Mouse (Mus musculus): Measurements from ENCODE around the gene Hdgfl2. TPM values are rescaled to one million over a fixed set of nuclear protein-coding genes. Genes with fewer than 3 reads are reported as not detected.

Hdgfl2 gene
- total and polyA plus RNA-seq, 3 experiments, result 31.1 to 174 (median 76.0) TPM

DNA sequence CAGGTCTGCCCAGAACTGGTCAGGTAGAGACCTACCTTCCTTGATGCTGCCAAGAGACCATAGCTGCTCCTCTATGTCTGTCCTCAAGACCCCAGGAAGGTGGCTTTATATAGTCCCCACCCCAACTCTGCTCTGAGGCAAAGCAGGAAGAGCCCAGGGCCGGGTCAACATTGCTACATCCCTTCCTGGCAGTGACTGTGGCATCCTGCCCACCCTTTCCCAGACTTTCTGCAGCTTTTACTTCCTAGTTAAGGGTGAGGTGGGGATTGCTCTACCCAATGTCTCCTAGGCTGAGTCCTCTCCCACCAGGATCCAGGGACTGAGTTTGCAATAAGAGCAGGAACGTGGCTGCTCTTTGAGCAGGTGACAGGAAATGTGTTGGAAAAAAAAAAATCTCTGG, 42.4 kb downstream of the Hdgfl2 start, which contains the start of gene Lrg1:
TSS of gene Lrg1 (minus strand) at position 176 of the 400 bp plus-strand sequence.
- Histone ChIP-seq H3K36me3 (replicated peaks) (peaks cover 18% of the 10 kb centered on the region), H3K4me1 (ENCODE audit: insufficient read depth, low read depth, low read length) (peaks cover 11% of the 10 kb centered on the region), H3K27me3 (ENCODE audit: insufficient read depth, low read length) (peaks cover 59% of the 10 kb centered on the region), H3K9me3 (replicated peaks) (no peaks in the 10 kb centered on the region), H3K4me3 (ENCODE audit: low read depth, low read length) (no peak within 1 kb of the TSS)
- no peak for DNase-seq (ENCODE audit: low spot score)
- ATAC-seq (ENCODE audit: extremely low read depth, insufficient number of reproducible peaks, low FRiP score, poor library complexity, severe bottlenecking), result no peak
- TF ChIP-seq GATA2 (IDR thresholded peaks at IDR 0.05; ENCODE audit: borderline replicate concordance, low read depth, low read length) (no peak), GATA1 (IDR thresholded peaks at IDR 0.05; ENCODE audit: borderline replicate concordance, low read length) (no peak), CTCF (IDR thresholded peaks at IDR 0.05; ENCODE audit: low read depth, low read length) (no peak), TAL1 (conservative IDR thresholded peaks at IDR 0.05; ENCODE audit: low read depth, low read length) (no peak), POLR2AphosphoS5 (IDR thresholded peaks at IDR 0.05; ENCODE audit: insufficient replicate concordance, low read depth, low read length) (no peak)

DNA sequence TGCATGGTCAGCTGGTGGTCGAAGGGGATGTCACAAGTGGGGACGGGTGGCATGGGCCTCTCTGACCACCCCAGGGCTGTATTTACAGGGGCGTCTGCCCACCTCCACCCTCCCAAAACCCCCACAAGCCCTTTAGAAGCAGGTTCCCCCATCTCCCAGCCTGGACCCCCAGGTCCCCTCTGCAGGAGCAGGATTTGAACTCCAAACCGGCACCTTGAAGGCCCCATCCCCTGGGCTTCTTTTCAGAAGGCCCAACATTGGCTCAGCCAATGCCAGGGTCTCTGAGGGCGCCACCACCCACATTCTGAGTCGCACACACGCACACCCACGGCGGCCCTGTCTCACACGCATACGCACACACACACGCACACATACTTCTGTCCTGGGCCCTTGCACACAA, 43.7 kb downstream of the Hdgfl2 start:
- Histone ChIP-seq H3K36me3 (replicated peaks) (peaks cover 26% of the 10 kb centered on the region), H3K4me1 (ENCODE audit: insufficient read depth, low read depth, low read length) (peaks cover 5% of the 10 kb centered on the region), H3K9me3 (replicated peaks) (no peaks in the 10 kb centered on the region), H3K27me3 (ENCODE audit: insufficient read depth, low read length) (peaks cover 64% of the 10 kb centered on the region), H3K4me3 (ENCODE audit: low read depth, low read length) (no peak overlapping the region)
- ATAC-seq (ENCODE audit: extremely low read depth, insufficient number of reproducible peaks, low FRiP score, poor library complexity, severe bottlenecking) (no peak), DNase-seq (ENCODE audit: low spot score) (no peak)
- TF ChIP-seq TAL1 (conservative IDR thresholded peaks at IDR 0.05; ENCODE audit: low read depth, low read length) (no peak), POLR2AphosphoS5 (IDR thresholded peaks at IDR 0.05; ENCODE audit: insufficient replicate concordance, low read depth, low read length) (no peak), CTCF (IDR thresholded peaks at IDR 0.05; ENCODE audit: low read depth, low read length) (no peak), GATA1 (IDR thresholded peaks at IDR 0.05; ENCODE audit: borderline replicate concordance, low read length) (no peak), GATA2 (IDR thresholded peaks at IDR 0.05; ENCODE audit: borderline replicate concordance, low read depth, low read length) (no peak)

DNA sequence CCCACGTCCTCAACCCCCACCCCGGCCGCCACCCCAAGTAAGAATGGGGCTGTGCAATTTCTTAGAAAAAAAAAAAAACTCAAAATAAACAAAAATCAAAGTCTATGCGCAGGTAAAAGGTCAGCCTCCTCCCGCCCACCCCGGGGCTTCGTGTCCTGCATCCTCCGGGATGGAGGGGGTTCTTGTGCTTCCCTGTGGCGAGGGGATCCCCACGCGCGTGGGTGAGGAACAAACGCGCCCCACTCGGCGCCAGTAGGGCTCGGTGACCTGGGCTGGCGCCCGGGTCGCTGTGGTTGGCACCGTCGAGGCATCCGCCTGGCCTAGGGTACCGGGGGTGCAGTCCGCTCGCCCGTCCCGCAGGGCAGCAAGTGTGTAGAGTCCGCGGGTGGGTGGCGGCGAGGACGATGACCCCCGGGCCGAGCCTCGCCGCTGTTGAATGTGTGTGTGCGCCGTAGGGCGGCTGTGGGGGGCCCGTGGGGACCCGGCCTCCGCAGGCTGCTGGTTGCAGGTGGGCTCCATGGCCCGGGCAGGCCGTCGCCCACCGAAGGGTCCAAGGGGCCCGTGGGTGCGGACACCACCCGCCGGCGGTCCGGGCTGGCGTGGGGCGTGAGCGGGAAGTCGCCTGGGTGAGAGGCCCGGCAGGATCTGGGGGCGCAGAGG, 44.4 kb downstream of the Hdgfl2 start:
- Histone ChIP-seq H3K4me1 (ENCODE audit: insufficient read depth, low read depth, low read length) (peaks cover 5% of the 10 kb centered on the region), H3K36me3 (replicated peaks) (peaks cover 29% of the 10 kb centered on the region), H3K4me3 (ENCODE audit: low read depth, low read length) (0 out of 2 replicates have a peak overlapping the region, but pooled peaks have one; percentile 12), H3K27me3 (ENCODE audit: insufficient read depth, low read length) (peaks cover 66% of the 10 kb centered on the region), H3K9me3 (replicated peaks) (no peaks in the 10 kb centered on the region)
- no peak for DNase-seq (ENCODE audit: low spot score)
- ATAC-seq (ENCODE audit: extremely low read depth, insufficient number of reproducible peaks, low FRiP score, poor library complexity, severe bottlenecking), result no peak
- no peak for TF ChIP-seq POLR2AphosphoS5 (IDR thresholded peaks at IDR 0.05; ENCODE audit: insufficient replicate concordance, low read depth, low read length)
- no peak for TF ChIP-seq TAL1 (conservative IDR thresholded peaks at IDR 0.05; ENCODE audit: low read depth, low read length)
- TF ChIP-seq GATA1 (IDR thresholded peaks at IDR 0.05; ENCODE audit: borderline replicate concordance, low read length), result no peak
- no peak for TF ChIP-seq GATA2 (IDR thresholded peaks at IDR 0.05; ENCODE audit: borderline replicate concordance, low read depth, low read length)
- TF ChIP-seq CTCF (IDR thresholded peaks at IDR 0.05; ENCODE audit: low read depth, low read length), result no peak

DNA sequence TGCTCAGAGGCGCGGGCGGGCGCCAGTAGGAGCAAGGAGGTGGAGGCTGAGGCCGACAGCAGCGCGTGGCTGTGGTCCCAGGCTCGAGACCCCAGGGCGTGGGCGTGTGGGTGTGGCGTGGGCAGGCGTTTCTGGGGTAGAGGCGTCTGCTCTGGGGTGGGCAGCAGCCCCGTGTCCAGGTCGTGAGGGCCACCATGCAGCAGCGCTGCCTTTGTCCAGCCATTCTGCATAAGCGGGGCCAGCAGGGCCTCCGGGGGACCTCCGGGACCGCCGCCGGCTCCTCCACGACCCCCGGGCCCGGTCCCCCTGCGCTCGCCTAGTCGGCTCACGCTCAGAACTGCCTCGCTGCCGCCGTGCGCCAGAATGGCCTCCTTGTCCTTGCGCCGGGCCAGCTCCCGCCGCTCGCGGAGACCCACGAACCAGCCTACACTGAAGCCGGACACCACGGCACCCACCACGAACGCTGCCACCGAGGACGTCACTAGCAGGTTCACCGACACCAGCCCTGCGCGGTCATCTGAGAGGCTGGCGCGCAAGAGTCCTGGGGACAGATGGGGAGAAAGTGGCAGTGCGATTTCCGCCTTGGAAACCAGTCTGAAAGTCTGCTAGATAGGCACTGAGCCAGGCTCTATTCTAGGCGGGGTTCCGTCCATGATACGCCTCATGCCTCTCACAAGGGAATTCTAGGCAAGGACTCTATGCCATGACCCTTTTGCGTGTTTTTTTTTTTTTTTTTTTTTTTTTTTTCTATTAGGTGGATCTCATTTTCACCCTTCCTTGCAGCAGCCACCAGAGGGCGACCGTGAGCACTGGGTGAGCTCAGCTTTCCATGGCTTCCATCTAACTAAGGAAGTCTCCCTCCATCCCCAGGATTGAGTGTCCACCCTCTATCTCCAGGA, 45.2 kb downstream of the Hdgfl2 start:
- Histone ChIP-seq H3K4me3 (ENCODE audit: low read depth, low read length) (no peak overlapping the region), H3K27me3 (ENCODE audit: insufficient read depth, low read length) (peaks cover 60% of the 10 kb centered on the region), H3K9me3 (replicated peaks) (no peaks in the 10 kb centered on the region), H3K4me1 (ENCODE audit: insufficient read depth, low read depth, low read length) (peaks cover 5% of the 10 kb centered on the region), H3K36me3 (replicated peaks) (peaks cover 34% of the 10 kb centered on the region)
- peak; percentile 61 for DNase-seq (ENCODE audit: low spot score)
- ATAC-seq (ENCODE audit: extremely low read depth, insufficient number of reproducible peaks, low FRiP score, poor library complexity, severe bottlenecking), result no peak
- no peak for TF ChIP-seq TAL1 (conservative IDR thresholded peaks at IDR 0.05; ENCODE audit: low read depth, low read length)
- peak; percentile 77 for TF ChIP-seq CTCF (IDR thresholded peaks at IDR 0.05; ENCODE audit: low read depth, low read length)
- TF ChIP-seq POLR2AphosphoS5 (IDR thresholded peaks at IDR 0.05; ENCODE audit: insufficient replicate concordance, low read depth, low read length), result no peak

DNA sequence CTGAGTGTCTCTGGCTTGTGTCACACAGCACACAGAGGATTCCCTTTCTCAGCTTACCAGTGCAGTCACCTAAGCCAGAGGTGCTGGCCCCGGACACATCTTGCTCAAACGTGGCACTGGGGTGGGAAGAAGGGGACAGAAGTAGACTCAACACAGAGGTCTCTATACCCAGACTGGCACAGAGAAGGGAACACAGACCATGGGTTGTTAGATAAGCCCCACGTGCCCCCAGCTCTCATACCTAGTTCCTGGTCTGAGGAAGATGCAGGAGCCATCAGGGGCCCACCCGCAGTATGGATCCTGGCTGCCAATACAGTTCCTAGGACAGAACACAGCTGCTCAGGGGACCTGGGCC, 45.8 kb downstream of the Hdgfl2 start:
- H3K4me3 ChIP-seq (ENCODE audit: low read depth, low read length), result no peak overlapping the region
- H3K36me3 ChIP-seq (replicated peaks), result peaks cover 38% of the 10 kb centered on the region
- DNase-seq (ENCODE audit: low spot score), result no peak
- TF ChIP-seq TAL1 (conservative IDR thresholded peaks at IDR 0.05; ENCODE audit: low read depth, low read length) (no peak), POLR2AphosphoS5 (IDR thresholded peaks at IDR 0.05; ENCODE audit: insufficient replicate concordance, low read depth, low read length) (no peak), CTCF (IDR thresholded peaks at IDR 0.05; ENCODE audit: low read depth, low read length) (no peak), GATA1 (IDR thresholded peaks at IDR 0.05; ENCODE audit: borderline replicate concordance, low read length) (no peak), GATA2 (IDR thresholded peaks at IDR 0.05; ENCODE audit: borderline replicate concordance, low read depth, low read length) (no peak)
- peaks cover 54% of the 10 kb centered on the region for H3K27me3 ChIP-seq (ENCODE audit: insufficient read depth, low read length)
- ATAC-seq (ENCODE audit: extremely low read depth, insufficient number of reproducible peaks, low FRiP score, poor library complexity, severe bottlenecking), result no peak
- H3K9me3 ChIP-seq (replicated peaks), result no peaks in the 10 kb centered on the region
- H3K4me1 ChIP-seq (ENCODE audit: insufficient read depth, low read depth, low read length), result peaks cover 5% of the 10 kb centered on the region

DNA sequence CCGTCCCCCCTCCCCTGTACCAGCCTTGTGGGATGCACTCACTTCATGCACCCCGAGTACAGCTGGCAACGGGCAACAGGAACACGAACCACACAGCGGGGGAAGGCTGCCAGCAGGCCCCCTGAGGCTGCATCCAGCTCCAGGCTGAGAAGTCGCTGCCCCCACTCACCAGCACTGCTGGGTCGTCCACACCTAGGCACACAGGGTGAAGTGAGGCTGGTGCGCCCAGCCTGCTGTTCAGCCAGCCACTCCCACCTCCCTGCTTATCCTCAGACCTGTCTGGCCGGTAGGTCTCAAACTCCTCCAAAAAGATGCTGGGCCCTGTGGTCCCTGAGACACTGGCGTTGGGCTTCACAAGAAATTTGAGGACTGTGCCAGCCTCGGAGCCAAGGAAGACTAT, 46.7 kb downstream of the Hdgfl2 start:
- Histone ChIP-seq H3K9me3 (replicated peaks) (no peaks in the 10 kb centered on the region), H3K27me3 (ENCODE audit: insufficient read depth, low read length) (peaks cover 50% of the 10 kb centered on the region), H3K4me1 (ENCODE audit: insufficient read depth, low read depth, low read length) (peaks cover 7% of the 10 kb centered on the region), H3K36me3 (replicated peaks) (peaks cover 46% of the 10 kb centered on the region), H3K4me3 (ENCODE audit: low read depth, low read length) (no peak overlapping the region)
- DNase-seq (ENCODE audit: low spot score) (no peak), ATAC-seq (ENCODE audit: extremely low read depth, insufficient number of reproducible peaks, low FRiP score, poor library complexity, severe bottlenecking) (no peak)
- TF ChIP-seq POLR2AphosphoS5 (IDR thresholded peaks at IDR 0.05; ENCODE audit: insufficient replicate concordance, low read depth, low read length) (no peak), GATA1 (IDR thresholded peaks at IDR 0.05; ENCODE audit: borderline replicate concordance, low read length) (no peak), CTCF (IDR thresholded peaks at IDR 0.05; ENCODE audit: low read depth, low read length) (no peak)

Measured in G1E (cell line).